Mouse (Mus musculus) megakaryocyte, adult 5-6 weeks (primary cell): ENCODE data around the gene Cnot4. TPM values are rescaled to one million over a fixed set of nuclear protein-coding genes. Genes with fewer than 3 reads are reported as not detected.

Source experiments
- total RNA-seq, 2 experiments: library from RNA; stranded (forward) in 1 of 2; stranded (reverse) in 1 of 2; fragments of 153-499, 151-499 nt in 1 of 2; fragments of 221-1000, 200-1000 nt in 1 of 2; gene quantifications; 2 replicates each; pipeline versions ENCODE4 v1.2.3 to v1.2.4; 2015 to 2017

Gene Cnot4
- total RNA-seq, 2 experiments from 2014 or later, result 24.1 to 49.1 TPM

Other genes starting within 250 kb of the Cnot4 start
- gene Wdr91, start 222.8 kb downstream of the Cnot4 start, total RNA-seq (2015), result 4.2 and 7.6 TPM in 2 replicates
- 19.6 and 27.5 TPM in 2 replicates for gene Wdr91, start 222.8 kb downstream of the Cnot4 start, total RNA-seq (2017)
- not detected in 2 replicates for gene Stra8, start 213.6 kb downstream of the Cnot4 start, total RNA-seq (2015)
- gene Stra8, start 213.6 kb downstream of the Cnot4 start, total RNA-seq (2017), result not detected in 2 replicates
- 0.36 TPM in 1 of 2 replicates, not detected in the other for gene Slc23a4, start 145.3 kb downstream of the Cnot4 start, total RNA-seq (2015)
- 0.11 and 0.73 TPM in 2 replicates for gene Slc23a4, start 145.3 kb downstream of the Cnot4 start, total RNA-seq (2017)
- 42.0 and 42.6 TPM in 2 replicates for gene Nup205, start 43.7 kb upstream of the Cnot4 start, total RNA-seq (2015)
- 43.7 and 48.3 TPM in 2 replicates for gene Nup205, start 43.7 kb upstream of the Cnot4 start, total RNA-seq (2017)
- gene Slc13a4, start 174.4 kb upstream of the Cnot4 start, total RNA-seq (2015), result not detected in 2 replicates
- 0.22 TPM in 1 of 2 replicates, not detected in the other for gene Slc13a4, start 174.4 kb upstream of the Cnot4 start, total RNA-seq (2017)
- gene Fam180a, start 192.4 kb upstream of the Cnot4 start, total RNA-seq (2015), result not detected in 2 replicates
- not detected in 2 replicates for gene Fam180a, start 192.4 kb upstream of the Cnot4 start, total RNA-seq (2017)